Mouse (Mus musculus): ENCODE results near the gene Aldh1l2.
"Not testable (repeated sequence)": the region's sequence is repeated elsewhere in the genome, so short reads cannot be mapped to it uniquely, and the experiment has no call there.

Gene Aldh1l2

DNA sequence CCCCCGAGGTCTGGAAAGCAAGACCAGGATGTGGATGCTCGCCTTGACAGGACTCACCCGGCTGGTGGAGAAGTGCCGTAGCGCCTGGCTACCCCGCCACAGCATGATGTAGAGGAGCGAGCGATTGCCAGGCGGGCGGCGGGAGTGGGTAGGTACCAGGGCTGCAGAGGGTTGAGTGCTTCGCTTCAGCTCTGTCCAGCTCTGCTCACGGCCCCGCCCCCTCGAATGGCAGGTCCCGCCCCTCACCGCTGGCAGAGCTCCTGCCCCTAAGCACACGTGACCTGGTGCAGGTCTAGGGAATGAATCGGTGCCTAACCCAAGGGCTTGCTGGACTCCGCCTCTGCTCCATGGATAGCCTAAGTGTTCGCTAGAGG lies at the start of gene Aldh1l2:
Aldh1l2 (minus strand) TSS at position 231 of the 374 bp plus-strand sequence.
- DNase-seq (ENCODE audit: low spot score in 2 of 2), result peak; percentile 26 to 54

DNA sequence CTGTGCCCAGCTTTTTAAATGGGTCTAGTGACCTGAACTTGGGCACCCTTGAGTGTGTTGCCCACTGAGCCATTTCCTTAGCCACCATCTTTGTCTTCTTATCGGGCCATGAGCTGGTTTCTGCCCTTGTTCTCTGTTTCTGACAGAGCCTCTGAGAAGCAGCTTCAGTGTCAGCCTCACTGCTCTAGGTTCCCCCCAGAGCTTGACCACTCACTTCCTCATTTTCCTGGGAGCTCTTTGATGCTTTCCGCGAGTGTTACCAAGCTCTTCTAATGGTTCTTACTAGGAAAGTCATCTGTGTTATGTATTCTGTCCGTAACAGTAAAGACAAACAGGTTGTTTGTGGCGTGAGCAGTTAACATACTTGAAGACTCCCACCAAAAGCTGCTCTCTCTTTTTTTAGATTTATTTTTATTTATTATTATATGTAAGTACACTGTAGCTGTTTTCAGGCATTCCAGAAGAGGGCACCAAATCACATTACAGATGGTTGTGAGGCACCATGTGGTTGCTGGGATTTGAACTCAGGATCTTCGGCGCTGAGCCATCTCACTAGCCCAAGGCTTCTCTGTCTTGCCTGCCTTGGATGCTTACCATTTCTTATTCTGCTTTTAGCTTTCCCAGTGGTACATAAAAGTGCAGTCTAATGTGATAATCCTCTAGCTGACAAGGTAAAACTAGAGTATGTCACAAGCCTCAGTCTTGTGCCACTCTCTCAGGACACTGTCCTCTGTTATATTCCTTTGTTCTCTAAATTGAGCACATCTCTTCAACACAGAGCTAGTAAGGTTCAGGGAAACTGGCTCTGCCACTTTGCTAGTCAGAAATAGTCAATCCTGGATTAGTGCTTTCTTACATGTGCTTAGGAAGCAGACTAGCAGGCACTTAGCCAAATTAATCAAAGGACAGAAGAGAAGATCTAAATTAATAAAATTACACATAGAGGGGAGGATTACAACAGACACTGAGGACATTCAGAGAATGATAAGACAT lies 31.8 kb upstream of the Aldh1l2 start:
- DNase-seq (ENCODE audit: low spot score in 2 of 2), result no peak

DNA sequence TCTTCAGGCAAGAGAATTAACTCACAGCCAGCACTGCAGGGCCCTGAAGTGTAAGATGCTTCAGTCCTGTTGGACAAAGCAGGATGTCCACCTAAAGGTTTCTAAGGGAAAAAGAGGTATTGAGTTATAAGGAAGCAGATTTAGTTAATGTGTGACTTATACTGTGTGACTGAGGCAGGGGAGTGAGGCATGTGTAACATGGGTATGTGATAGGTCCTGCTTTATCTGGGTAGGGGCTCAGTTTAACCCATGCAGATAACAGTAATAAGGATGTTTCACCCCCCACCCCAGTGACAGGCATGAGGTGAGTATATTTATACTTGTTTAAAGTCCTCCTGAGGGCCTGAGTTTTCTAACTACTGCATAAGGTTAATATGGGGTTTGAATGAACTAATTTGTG lies 29.1 kb upstream of the Aldh1l2 start:
- no peak for DNase-seq (ENCODE audit: low spot score in 2 of 2)

DNA sequence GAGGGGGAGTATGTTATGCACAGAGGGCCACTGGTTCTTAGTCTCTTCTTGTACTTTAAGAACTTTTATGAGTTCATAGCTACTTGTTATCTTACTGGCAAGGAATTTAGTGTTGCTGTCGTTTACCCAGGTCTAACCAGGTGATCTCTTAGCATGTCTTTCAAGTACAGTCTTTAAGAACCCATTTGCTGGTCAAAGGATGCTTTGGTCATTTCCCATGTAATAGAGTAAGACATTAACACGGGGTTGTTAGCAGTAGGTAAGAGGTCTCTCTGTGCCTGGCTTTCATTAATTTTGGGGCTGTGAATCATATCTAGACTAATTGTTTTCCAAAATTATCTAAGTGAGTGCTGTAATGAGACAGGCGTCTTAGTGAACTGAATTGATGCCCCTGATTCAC lies 11.4 kb upstream of the Aldh1l2 start:
- DNase-seq (ENCODE audit: low spot score in 2 of 2), result no peak

DNA sequence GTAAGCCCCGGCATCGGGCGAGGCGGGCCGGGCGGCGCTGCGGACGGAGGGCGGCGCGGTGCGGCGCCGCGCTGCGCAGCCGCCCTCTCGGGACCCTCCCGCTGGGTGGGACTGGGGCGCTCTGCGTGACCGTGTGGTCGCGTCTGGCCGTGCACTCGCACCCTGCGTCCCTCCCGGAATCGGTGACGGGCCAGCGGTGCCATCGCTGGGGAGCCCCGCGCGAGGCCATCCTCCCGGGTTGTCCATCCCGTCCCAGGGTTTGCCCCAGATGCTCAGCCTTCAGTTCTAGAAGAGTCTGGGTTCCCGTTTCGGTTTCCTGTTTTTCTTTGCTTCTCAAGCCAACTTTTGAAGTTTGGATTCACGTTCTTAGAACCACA lies 10.2 kb upstream of the Aldh1l2 start:
- no peak for DNase-seq (ENCODE audit: low spot score in 2 of 2)

DNA sequence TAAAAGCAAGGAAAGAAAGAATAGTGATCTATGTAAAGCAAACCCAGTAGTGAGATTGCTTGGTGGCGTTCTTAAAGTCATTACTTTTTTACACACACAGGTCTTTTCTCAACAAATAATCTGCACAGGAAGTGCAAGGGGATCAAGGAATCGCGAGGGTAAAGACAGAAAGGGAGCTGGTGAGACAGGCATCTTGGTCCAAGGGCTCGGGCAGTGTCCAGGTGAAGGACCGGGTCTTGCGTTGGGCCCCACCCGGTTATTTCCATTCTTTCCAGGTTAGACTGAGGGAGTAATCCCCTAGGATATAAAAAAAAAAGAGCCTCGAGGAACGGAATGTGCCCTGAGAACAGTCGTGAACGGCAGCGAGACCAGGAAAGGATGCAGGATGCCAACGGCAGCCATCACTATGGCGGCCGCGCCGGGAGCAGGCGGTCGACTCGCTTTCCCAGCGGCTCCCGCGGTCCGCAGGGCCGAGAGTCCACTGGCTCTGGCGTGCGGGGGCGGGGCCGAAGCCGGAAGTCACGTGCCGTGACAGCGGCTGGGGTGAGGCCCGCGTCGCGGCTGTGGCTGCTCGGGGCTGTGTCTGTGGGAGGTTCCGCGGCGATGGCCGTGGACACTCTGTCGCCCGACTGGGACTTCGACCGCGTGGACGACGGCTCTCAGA lies 9.6 kb upstream of the Aldh1l2 start, which contains the start of gene Washc4:
Washc4 (plus strand) TSS at position 314 of the 664 bp plus-strand sequence.
- DNase-seq (ENCODE audit: low spot score in 2 of 2), result peak; percentile 92 to 94

DNA sequence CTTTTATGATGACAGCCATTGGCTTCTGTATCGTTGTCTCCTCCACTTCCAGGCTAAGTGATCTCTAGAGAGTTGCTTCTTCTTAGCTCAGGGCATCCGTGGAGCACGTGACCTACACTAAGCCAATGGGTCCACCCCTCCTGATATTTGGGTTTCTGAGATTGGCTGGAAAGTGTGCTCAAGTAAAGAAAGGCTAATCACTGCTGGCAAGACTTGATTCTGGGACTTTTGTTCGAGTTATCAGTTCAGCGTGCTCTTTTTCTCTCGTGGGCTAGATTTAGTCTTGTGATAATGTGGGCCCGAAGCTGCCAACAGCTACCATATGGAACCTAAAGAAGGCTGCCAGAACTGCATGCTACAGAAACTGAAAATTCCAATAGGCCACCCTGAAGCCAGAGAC lies 8.3 kb upstream of the Aldh1l2 start:
- DNase-seq (ENCODE audit: low spot score in 2 of 2), result peak; percentile 9 to 18

DNA sequence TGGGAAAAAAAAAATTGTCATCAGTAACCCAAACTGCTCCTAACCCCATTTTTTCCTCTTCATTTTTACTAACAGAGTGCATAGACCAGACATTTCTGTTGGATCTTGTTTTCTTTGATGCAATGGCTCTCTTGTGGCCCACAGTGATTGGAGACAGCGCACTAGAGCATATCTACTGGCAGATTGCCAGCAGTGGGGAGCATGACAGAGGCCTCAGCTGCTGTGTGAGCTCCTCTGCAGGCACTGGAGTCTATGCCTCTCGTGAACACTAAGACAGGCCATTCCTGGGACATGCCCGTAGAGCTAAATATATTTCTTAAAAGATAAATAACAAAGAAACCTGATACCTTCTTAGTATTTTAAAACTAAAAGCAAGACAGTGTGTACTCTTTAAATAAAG lies 6.2 kb upstream of the Aldh1l2 start:
- no peak for DNase-seq (ENCODE audit: low spot score in 2 of 2)

DNA sequence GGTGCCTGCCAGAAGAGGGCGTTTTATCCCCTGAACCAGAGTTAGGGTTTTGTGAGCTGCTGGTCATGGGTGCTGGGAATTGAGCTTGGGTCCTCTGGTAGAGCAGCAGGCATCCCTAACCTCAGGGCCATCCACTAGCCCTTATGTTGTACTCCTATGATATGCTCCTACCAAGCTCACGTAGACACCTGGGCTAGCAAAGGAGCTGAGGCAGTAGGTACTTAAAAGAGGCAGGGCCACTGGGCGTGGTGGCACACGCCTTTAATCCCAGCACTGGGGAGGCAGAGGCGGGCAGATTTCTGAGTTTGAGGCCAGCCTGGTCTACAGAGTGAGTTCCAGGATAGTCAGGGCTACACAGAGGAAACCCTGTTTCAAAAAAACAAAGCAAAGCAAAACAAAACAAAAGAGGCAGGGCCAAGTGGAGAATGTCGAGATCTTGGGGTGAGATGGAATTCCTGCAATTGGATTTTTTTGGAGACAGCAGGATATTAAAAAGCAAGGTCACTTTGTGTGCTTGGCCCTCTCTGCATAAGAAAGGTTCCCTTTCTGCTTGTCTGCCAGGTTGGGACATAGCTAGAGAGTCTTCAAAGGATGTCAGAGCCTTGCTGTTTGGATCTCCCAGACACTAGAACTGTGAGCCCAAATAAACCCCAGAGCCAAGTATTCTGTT lies 5.5 kb upstream of the Aldh1l2 start:
- no peak for DNase-seq (ENCODE audit: low spot score in 2 of 2)

DNA sequence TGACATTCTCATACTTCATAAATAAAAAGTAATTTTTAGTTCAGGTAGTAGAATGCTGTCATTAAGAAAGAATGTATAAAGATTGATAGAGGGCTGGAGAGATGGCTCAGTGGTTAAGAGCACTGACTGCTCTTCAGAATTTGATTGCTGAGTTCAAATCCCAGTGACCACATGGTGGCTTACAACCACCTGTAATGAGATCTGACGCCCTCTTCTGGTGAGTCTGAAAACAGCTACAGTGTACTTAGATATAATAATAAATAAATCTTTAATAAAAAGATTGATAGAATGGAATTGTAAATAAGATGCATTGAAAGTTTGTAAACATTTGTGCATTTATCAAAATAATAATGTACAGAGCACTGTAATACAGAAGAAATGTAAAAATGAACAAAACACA lies 2.5 kb upstream of the Aldh1l2 start:
- DNase-seq (ENCODE audit: low spot score in 2 of 2), result no peak

DNA sequence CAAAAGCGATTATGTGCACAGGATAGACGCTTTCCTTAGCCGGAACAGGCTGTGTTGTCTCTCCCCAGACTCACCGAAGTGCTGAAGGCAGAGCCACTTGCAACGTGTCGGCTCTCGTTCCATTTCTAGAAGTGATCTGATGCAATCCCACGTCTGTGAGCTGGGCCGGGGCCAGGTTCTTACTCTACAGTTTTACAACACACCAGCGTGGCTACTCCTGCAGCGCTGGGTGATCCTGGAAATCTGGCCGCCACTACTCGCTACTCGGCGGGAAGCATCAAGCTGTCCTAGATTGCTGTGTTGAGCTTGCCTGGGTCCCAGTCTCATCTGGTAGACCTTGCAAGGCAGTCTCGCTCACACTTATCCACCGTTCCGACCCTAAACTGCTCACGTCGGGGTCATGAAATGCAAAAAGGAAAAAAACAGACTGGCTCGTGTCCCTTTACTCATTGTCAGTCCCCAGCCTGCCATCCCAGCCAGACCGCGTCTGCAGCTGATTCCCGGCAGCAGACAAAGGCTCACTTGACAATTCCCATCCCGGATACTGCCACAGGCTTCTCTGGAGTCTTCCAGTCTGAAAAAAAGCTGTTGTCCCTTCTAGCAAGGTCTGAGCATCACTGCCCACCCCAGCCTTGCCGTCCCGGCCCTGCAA lies 556 bp downstream of the Aldh1l2 start:
- peak; percentile 41 to 48 for DNase-seq (ENCODE audit: low spot score in 2 of 2)

DNA sequence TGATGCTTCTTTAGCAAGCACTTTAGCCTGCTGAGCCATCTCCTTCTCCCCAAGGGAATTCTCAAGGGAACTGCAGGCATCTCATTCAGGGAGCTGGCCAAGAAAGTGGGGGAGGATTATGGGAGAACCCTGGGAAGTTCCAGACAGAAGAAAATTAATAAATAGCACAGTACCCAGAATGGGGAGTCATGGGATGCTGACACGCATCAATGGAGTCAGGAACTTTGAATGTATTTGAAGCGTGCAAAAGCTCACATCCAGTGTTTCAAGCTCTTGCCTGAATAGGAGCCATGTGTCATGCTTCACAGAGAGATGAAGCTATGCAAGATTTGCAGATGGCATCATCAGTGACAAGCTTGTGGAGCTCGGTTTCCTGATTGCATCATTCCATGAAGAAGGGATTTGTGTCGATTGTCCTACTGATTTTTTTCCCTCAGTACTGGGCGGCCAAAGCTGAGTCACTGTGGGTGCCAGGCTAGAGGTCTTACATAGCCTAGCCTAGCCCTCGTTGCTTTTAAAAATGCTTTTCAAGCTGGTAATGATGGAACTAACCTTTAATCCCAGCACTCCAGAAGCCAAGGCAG lies 3.5 kb downstream of the Aldh1l2 start:
- DNase-seq (ENCODE audit: low spot score in 2 of 2), result no peak

DNA sequence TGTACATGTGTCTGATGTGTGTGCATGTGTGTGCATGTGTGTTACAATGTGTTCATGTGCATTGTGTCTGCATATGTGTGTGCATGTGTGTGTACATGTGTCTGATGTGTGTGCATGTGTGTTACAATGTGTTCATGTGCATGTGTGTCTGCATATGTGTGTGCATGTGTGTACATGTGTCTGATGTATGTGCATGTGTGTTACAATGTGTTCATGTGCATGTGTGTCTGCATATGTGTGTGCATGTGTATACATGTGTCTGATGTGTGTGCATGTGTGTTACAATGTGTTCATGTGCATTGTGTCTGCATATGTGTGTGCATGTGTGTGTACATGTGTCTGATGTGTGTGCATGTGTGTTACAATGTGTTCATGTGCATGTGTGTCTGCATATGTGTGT lies 9.7 kb downstream of the Aldh1l2 start:
- not testable (repeated sequence) for DNase-seq (ENCODE audit: low spot score in 2 of 2)

DNA sequence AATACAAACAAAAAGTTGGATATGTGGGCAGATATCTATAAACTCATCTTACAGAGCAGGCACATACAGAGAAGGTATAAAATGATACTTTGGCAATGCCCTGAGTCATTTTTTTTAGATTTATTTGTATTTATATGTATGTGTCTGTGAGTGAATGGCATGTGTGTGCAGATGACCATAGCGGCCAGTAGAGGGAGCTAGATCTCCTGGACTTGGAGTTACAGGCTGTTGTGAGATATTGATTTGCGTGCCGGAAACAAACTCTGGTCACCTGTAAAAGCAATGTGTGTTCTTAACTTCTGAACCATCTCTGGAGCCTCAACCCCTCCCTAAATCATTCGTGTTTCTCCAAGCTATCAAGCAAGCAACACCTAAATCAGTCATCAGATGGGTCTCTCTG lies 12.9 kb downstream of the Aldh1l2 start:
- no peak for DNase-seq (ENCODE audit: low spot score in 2 of 2)

DNA sequence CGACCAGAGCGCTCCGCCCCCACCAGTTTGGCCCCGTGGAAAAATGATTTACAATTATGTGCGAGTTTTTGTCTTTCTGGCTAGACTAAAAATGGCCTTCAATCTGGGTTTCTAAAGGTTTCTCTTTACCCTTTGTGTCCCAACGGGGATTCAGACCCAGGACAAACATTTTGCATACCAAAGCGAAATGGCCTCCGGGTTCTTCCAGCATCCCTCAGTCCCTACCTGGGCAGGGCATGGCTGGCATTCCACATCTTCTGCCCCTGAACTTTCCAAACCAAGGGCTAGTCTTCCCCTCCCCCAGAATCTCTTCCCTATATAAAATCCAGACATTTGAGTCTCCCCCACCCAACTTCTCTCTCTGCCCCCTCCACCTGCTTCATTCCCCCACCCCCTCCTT lies 20.2 kb downstream of the Aldh1l2 start:
- no peak for DNase-seq (ENCODE audit: low spot score in 2 of 2)

DNA sequence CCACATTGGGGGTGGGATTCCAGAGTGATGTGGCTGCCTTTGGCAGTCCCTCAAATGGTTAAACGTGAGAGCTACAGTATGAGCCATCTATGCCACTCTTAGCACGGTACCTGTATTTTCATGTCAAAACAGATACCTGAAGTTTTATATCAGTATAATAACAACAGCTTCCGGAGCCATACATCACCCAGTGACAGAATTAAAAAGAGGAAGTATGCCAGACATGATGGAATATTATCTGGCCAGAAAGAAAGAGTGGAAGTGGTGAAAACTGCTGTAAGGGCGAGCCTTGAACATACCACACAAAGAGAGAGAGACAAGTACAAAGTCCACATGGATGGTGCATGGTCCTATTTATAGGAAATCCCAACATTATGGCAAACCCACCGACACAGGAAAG lies 22.6 kb downstream of the Aldh1l2 start:
- DNase-seq (ENCODE audit: low spot score in 2 of 2), result no peak

DNA sequence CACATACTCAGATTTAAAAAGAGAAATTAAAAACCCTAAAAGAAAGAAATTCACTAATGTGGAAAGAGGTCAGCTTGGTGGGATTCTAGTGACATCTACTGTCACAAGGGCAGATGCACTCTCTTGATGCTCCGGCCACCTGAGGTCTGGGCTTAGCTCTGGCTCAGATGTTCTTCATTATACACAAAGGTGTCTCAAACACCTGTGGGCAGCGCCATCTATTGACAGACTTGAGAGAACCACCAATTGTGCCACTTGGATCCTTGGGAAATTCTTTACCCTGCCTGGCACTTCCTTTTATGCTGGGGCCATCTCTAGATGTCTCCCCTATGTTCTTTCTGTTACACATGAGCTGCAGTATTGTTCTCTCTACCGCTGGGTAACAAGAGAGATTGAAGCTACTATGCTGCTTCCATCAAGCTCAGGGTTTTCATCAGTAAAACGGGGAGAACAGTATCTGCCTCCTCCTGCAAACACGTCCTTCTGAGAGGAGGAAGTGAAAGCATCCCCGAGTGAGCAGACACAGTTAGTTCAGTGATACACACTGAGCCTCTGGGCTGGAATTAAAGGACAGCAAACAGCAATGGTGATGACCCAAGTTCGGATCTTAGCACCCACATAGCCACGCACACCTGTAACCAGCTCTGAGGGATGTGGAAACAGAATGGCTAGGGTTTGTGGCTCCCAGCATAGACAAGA lies 24.8 kb downstream of the Aldh1l2 start:
- no peak for DNase-seq (ENCODE audit: low spot score in 2 of 2)

DNA sequence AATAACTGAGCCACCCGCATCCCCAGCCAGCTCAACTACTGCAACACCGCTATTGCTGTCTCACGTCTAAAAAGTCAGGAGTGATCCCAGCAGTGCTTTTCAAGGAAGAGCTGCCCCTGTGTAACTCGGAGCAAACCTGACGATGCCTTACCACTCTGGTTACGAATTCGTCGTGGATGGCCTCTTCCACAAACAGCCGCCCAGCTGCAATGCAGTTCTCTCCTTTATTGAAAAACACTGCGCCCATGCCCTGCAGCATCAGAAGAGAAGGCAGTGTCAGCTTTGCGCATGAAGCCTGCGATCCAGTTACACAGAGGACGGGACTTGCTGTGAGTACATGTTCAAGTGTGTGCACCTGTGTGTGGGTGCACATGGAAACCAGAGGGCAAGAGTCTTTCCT lies 36.6 kb downstream of the Aldh1l2 start:
- no peak for DNase-seq (ENCODE audit: low spot score in 2 of 2)

DNA sequence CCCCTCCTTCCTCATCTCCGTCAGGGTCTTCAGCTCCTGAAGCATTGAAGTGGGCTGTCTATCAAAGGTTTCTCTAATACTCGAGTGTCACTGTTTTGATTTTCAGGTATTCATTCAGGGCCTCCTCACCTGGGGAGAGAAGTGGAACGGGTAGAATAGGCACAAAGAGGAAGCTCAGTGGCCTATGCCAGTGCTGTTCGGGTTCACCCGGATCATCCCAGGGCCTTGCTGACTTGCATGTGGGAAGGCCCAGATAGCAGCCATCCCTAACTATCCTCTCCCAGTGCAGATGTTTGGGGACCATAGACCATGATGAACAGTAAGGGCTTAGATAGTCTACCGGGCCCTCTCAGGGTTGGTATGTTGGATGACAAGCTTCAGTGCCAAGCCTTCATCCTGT lies 43.4 kb downstream of the Aldh1l2 start:
- DNase-seq (ENCODE audit: low spot score in 2 of 2), result no peak

DNA sequence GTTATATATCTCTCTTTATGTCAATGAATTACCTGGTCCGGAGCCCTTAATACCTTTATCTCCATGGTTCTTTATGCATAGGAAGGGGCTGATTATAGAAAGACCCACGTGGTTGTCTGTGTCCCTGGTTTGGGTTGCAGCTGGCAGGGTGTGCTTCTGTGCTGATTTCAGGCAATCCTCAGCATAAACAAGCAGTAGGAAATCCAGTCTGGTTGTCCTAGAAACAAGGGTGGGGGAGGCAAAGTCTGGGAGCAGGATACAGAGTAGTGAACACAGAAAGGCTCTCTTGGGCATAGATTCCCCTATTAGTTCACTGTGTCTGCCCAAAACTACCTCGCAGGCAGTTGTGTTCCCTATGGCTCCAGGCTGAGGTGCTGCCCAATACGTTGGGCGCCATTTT lies 56.7 kb downstream of the Aldh1l2 start:
- peak; percentile 18 to 39 for DNase-seq (ENCODE audit: low spot score in 2 of 2)

DNA sequence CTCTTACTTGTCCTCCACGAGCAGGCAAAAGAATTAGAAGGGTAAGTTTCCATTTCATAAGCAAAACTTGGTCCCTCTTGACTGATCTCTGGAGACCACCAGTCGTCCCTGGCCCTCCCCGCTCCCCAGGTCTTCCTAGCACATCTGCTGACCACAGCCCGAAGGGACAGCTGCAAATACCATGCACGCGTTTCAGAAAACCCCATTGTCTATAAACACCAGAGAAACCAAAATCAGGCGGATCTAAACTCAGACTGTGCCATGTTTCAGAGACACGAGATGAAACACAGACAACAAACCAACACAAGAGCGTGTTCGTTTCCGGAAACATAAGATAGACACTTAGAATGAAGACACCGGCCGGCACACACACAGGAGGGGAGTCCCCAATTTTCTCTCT lies 58.7 kb downstream of the Aldh1l2 start:
- no peak for DNase-seq (ENCODE audit: low spot score in 2 of 2)
